Mouse (Mus musculus) kidney, adult 8-10 months (tissue): ENCODE data around the gene Med21.

Experiments used
- DNase-seq, 2 experiments: peaks; one replicate each; pipeline ENCODE4 v3.0.0; 2022

The Med21 gene

GRCm38 (mm10) chr6:146642276-146643183 is at the start of gene Med21, which contains the start of gene Tm7sf3:
Gene Med21, plus strand, starts transcription at chr6:146642547.
Gene Tm7sf3, minus strand, starts transcription at chr6:146642824.
- DNase-seq, result peak; percentile 97 to 98

- DNase-seq, result no peak
Observed at GRCm38 (mm10) chr6:146602601-146603000, 39.7 kb upstream of the Med21 start.

GRCm38 (mm10) chr6:146603651-146604050 is 38.7 kb upstream of the Med21 start:
- no peak for DNase-seq

GRCm38 (mm10) chr6:146611385-146611784 is 31.0 kb upstream of the Med21 start:
- DNase-seq, result no peak

- no peak for DNase-seq
Observed at GRCm38 (mm10) chr6:146611897-146612296, 30.4 kb upstream of the Med21 start.

- no peak for DNase-seq
Observed at GRCm38 (mm10) chr6:146612736-146613135, 29.6 kb upstream of the Med21 start.

- DNase-seq, result no peak
Observed at GRCm38 (mm10) chr6:146613907-146614306, 28.4 kb upstream of the Med21 start.

GRCm38 (mm10) chr6:146614541-146614940 is 27.8 kb upstream of the Med21 start:
- no peak for DNase-seq

- DNase-seq, result no peak
Observed at GRCm38 (mm10) chr6:146615891-146616290, 26.5 kb upstream of the Med21 start.

- DNase-seq, result no peak
Observed at GRCm38 (mm10) chr6:146616670-146617069, 25.7 kb upstream of the Med21 start.

GRCm38 (mm10) chr6:146628123-146628522 is 14.2 kb upstream of the Med21 start:
- no peak for DNase-seq

- DNase-seq, result no peak
Observed at GRCm38 (mm10) chr6:146629781-146630756, 12.3 kb upstream of the Med21 start.

GRCm38 (mm10) chr6:146630961-146631360 is 11.4 kb upstream of the Med21 start:
- peak; percentile 65 to 68 for DNase-seq

GRCm38 (mm10) chr6:146631847-146632246 is 10.5 kb upstream of the Med21 start:
- no peak for DNase-seq

GRCm38 (mm10) chr6:146632403-146632802 is 9.9 kb upstream of the Med21 start:
- no peak for DNase-seq

- no peak for DNase-seq
Observed at GRCm38 (mm10) chr6:146633097-146633496, 9.2 kb upstream of the Med21 start.

- DNase-seq, result peak; percentile 36 to 64
Observed at GRCm38 (mm10) chr6:146633629-146634014, 8.7 kb upstream of the Med21 start.

- DNase-seq, result peak; percentile 67 to 68
Observed at GRCm38 (mm10) chr6:146634015-146634722, 8.2 kb upstream of the Med21 start.

GRCm38 (mm10) chr6:146634759-146635606 is 7.4 kb upstream of the Med21 start:
- no peak for DNase-seq

- no peak for DNase-seq
Observed at GRCm38 (mm10) chr6:146636482-146636881, 5.9 kb upstream of the Med21 start.
